Mouse (Mus musculus): Measurements from ENCODE around the gene Cyp26c1. TPM values are rescaled to one million over a fixed set of nuclear protein-coding genes. Genes with fewer than 3 reads are reported as not detected.

The Cyp26c1 gene
- not detected for total RNA-seq (2021)

DNA sequence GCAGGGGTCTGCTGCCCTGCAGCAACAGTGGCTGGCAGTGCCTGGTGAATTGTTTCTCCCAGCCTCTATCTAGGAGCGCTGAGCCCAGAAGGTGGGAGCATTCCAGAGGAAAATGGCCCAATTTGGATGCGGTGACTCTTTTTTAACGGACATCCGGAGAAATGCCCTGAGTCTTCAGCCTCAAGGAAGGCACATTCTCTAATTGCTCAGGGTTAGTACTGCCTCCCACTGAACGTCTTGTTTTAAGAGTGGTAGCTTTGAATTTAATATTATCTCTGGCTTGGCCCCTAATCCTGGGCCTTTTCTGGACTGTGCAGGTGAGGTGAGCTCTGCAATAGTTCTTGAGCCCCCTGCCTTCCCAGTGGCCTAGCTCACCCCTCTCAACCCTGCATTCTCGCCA is at the start of gene Cyp26c1:
Cyp26c1 (plus strand) TSS at position 301 of the 400 bp plus-strand sequence.
- no peak for DNase-seq

DNA sequence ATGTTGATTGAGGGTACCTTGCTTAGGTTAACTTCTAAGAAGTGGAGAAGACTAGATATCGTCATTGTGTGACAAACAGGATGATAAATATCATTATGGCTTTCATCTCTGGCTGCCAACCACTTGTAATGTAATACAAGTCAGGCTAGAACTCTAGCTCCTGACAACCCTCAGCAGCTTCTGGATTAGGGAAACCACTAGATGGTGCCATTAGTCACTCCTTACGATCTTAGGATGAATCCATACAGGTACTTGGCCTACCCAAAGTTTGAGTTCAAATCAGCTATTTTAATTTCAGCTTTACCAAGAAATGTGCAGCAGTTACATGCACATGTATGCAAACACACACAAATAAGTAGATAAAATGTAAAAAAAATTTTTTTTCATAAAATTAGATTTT is 37.4 kb upstream of the Cyp26c1 start:
- no peak for DNase-seq

DNA sequence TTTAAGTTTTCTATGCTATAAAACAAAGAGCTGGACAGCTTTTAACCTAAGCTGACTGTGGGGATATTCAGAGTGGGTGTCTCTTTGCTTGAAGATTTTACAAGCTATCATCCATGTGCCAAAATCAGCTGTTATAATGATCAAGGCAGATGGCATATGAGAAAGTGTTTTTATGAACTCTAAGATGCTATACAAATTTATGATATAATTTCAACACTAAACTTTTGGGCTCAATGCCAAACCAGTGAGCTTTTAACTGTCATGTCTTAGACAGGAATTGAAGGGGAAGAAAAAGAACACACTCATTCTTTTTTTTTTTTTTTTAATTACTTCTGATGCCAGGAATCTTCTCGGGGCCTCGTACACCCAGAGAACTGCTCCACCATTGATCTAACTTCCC is 34.9 kb upstream of the Cyp26c1 start:
- DNase-seq = no peak

DNA sequence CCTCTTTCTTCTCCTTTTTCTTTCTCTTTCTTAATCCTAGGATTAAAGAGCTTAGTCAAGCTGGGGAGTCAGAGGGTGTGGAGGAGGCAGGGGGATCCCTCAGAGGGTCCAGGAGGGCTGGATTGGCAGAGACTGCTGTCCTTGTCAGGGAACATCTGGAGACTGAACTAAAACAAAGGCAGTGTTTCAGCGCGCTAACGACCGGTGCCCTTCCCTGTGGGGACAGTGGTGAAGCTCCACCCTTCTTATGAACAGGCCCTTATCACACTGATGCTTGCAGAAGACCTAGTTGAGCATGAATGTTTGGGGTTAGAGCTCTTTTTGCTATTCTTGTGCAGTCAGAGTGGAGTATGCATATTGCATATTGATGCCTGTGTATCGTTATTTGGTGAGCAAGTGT is 31.4 kb upstream of the Cyp26c1 start:
- DNase-seq = no peak

DNA sequence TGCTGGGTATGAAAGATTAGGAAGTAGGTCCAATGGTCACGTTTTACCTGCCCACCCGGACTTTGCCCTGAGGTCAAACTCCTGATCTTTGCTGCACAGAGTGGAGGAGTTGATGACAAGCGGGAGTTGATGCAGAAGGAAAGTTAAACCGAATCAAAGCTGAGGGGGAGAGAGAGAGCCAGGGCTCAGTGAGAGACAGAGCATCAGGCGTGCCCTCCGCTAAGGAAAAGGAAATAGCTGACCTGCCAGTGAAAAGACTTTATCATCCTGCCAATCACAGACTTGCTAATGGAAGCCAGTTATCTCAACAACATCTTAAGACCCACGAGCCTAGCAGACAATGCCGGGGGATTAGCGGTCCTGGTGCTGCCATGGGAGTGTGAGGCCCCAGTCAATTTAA is 28.9 kb upstream of the Cyp26c1 start:
- no peak for DNase-seq

DNA sequence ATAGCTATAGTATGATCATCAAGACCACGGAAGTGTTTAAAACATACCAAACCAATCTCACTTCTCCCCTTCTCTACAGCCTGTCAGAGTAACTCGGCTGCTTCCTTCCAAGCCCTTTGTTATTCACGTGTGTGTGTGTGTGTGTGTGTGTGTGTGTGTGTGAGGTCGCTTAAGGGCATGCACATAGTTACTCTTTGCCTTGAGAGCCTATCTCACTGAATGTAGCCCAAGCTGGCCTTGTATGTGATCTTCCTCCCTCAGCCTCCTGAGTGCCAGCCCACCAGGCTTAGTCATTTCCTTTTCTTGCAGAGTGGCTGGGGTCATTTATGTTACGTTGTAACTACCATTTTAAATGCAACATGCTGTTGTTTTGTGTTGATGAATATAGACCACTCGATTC is 20.1 kb upstream of the Cyp26c1 start:
- no peak for DNase-seq

DNA sequence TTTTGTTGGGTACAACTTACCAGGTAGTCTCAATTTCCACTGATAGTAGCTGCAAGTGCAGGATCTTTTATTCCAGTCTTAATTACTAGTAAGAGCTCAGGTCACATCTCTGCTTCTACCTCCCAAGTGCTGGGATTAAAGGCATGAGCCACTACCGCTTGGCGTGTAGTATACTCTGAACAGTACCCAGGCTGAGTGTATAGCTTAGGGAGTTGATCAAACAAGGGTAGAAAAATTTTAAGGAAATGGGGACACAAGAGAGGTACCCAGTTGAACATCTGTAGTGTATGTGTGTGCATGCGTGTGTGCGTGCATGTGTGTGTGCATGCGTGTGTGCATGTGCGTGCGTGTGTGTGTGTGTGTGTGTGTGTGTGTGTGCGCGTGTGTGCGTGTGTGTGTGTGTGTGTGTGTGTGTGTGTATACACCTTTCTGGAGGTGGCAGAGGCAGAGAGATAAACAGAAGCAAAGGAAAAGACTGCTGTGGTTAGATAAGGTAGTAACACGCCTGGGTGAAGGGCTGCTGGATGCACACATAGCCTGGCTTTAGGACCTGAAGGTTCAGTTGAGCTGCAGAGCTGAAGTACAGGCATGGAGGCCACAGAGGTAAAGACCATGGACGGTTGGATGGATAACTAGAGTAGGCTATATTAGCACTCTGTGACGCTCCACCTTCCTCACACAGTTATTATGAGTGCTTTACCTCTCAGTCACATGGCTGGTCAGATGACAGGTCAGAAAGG is 17.4 kb upstream of the Cyp26c1 start:
- no peak for DNase-seq

DNA sequence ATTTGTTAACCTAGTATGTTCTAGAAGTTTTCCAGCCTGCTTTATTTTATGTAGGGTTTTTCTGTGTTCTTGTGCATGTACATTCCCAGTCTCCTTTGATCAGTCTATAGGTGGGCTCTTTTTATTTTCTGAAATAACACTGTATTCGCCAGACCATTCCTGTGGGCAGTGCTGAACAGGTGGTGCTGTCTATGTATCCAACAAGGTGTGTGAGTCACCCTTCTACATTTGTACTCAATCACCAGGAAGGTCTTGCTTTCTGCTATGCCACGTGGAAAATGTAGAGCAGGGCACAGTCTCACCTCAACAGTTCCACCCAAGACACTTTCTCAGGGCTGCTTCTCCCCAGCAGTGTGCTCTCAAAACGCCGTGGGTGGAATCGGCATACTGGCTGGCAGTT is 16.7 kb upstream of the Cyp26c1 start:
- DNase-seq = no peak

DNA sequence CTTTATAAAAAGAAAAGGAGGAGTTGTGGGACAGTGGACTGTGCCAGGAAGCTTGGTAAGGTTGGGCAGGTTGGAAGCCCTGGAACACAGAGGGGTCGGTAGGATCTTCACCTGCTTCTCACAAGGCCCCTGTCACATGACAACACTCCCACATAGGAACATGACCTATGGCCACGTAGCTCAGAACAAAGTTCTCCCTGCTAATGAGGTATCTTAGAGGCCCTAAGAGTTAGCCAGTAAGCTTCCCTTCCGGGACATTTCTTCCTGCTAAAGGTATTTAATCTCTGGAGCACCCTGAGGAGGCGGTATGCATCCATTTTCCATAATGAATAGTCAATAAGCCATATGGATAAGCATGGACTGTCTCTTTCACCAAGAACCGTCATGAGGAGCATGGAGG is 15.9 kb upstream of the Cyp26c1 start:
- DNase-seq = no peak

DNA sequence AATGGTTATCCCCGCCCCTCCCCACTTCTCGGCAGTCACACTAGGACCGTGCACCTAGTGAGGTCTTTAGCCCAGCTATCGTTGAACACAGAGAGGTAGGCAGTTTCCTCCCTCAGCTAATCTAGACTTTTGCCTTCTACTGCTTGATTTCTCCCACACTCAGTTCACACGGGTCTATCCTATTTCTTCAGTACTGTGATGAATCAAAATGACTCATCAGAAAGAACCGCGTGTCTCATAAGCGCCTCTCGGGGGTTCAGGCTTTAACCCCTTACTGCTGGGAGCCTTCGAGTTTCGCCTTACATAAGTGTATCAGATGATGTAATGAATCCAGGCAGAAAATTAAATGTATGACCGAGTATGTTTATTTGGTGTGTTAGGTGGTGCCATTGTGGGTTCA is 12.0 kb upstream of the Cyp26c1 start:
- DNase-seq = no peak

DNA sequence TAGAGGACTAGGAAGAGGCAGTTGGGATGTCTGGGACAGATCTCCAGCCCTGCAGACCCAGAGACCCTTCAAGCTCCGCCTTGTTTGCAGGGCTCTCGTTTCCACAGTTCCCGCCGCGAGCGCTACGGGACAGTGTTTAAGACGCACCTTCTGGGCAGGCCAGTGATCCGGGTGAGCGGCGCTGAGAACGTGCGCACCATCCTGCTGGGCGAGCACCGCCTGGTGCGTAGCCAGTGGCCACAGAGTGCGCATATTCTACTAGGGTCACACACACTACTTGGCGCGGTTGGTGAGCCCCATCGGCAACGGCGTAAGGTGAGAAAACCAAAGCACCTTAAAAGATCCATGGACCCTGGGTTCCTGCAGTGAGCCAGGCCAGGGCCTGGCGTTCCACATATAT is 966 bp downstream of the Cyp26c1 start:
- no peak for DNase-seq

DNA sequence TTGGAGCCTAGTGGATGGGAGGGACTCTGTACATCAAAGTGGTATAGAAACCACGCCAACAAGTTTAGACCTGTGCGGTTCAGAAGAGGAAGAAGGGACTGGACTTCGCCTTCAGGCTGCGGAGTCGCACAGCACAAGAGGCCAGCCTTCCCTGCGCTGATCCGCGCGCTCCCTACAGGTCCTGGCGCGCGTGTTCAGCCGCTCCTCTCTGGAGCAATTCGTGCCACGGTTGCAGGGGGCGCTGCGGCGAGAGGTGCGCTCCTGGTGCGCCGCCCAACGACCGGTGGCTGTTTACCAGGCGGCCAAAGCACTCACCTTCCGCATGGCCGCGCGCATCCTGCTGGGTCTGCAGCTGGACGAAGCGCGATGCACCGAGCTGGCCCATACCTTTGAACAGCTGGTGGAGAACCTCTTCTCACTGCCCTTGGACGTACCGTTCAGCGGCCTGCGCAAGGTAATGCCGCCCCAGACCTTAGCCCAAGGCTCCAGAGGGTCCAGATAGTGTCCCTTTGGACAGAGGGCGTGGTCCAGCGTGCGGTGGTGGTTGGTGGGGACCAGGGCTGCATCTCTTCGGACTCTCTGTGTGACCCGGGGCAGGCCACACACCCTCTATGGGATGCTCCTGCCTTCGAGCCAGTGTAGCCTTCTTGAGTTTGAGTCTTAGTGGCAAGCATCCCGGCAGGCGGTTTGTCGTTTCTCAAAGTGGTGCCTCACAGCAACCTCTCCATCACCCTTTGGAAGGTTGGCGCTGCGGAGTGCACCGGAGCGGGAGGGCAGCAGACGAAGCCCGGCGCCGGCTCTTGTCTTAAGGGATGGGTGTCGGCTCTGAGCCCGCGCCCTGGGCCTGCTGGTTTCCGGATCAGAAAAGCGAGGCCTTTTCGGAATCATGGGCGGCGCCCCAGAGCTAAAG is 1.8 kb downstream of the Cyp26c1 start:
- DNase-seq = peak; percentile 39

DNA sequence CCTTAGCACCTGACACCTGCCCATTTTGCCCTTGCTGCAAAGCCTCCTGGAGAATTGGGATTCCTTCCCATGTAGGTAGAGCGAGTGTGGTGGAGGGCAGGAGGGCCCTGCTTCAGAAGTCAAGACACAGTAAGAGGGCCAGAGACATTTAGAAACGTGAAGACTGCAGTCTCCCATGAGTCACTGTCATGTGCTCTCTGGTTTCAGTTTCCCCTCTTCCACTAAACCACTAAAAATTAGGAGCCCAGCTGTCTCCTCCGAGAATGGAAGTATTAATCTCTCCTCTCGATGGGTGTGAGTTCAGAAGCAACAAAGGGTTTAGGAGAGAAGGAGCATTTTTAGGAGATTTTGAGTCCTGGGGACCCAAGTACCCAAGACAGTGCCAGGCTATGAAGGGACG is 4.1 kb downstream of the Cyp26c1 start:
- no peak for DNase-seq

DNA sequence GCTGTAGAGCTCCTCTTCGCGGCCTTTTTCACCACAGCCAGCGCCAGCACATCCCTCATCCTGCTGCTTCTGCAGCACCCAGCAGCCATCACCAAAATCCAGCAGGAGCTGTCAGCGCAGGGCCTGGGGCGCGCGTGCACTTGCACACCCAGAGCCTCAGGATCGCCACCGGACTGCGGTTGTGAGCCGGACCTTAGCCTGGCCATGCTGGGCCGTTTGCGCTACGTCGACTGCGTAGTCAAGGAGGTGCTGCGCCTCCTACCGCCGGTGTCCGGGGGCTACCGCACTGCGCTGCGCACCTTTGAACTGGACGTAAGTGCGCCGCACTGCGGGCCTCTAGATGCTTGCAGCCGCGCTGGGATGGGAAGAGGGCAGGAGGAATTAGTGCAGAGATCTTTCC is 5.3 kb downstream of the Cyp26c1 start:
- peak; percentile 20 for DNase-seq

DNA sequence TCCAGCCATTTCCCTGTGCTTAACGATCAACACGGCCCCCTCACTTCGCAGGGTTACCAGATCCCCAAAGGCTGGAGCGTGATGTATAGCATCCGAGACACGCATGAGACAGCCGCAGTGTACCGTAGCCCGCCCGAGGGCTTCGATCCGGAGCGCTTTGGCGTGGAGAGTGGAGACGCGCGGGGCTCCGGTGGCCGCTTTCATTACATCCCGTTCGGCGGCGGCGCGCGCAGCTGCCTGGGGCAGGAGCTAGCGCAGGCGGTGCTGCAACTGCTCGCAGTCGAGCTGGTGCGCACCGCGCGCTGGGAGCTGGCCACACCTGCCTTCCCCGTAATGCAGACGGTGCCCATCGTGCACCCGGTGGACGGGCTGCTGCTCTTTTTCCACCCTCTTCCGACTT is 7.5 kb downstream of the Cyp26c1 start:
- peak; percentile 41 for DNase-seq

DNA sequence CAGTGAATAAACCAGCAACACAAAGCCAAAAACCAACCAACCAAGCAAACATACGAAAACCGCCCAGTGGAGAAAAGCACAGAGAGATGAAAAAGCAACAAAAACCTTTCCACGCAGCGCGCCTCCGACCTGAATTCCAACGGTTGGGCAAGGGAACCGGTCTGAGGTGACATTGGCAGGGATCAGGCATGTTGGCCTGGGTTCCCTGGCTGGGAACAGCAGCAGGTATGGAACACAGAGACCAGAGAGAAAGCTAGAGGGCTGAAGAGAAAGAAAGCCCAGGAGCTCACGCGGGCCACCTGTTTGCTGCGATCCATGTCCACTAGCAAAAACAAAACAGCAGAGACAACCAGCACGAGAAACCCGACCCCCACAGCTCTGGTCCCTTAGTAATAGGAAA is 9.8 kb downstream of the Cyp26c1 start:
- no peak for DNase-seq

DNA sequence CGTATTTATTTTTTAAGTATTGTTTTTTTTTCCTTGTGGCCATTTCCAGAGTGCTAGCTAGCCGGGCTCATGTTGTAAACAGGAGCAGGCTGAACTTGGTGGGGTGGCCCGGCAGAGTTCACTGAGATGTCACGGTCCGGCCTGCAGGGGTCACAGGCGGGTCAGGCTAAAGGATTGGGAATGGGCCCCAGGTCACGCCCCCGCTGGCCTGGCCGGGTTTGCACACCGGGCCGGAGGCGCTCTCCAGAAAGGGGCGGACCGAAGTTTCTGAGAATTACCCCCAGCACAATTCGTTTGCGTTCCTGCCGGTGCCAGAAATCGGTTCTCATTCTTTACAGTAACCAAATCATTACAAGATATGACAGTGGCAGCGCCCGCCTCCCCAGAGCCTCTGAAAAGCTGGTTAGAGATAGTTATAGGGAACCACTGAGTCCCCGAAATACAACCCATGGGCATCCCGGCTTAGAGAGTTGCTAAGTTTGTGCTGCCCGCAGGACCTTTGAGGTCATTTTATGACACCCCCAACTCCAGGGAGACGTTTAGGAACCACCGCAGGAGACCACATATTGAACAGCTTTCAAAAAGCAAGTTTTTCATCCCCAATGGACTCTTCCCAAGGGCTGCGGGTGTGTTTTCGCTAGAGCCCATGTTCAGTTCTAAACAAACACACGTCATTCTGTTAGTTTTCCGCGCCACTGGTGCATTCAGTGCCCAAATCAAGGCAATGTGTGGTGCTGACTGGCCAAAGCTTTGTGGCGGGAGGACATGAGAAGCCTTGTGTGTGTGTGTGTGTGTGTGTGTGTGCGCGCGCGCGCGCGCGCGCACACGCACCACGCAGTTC is 10.6 kb downstream of the Cyp26c1 start:
- no peak for DNase-seq

DNA sequence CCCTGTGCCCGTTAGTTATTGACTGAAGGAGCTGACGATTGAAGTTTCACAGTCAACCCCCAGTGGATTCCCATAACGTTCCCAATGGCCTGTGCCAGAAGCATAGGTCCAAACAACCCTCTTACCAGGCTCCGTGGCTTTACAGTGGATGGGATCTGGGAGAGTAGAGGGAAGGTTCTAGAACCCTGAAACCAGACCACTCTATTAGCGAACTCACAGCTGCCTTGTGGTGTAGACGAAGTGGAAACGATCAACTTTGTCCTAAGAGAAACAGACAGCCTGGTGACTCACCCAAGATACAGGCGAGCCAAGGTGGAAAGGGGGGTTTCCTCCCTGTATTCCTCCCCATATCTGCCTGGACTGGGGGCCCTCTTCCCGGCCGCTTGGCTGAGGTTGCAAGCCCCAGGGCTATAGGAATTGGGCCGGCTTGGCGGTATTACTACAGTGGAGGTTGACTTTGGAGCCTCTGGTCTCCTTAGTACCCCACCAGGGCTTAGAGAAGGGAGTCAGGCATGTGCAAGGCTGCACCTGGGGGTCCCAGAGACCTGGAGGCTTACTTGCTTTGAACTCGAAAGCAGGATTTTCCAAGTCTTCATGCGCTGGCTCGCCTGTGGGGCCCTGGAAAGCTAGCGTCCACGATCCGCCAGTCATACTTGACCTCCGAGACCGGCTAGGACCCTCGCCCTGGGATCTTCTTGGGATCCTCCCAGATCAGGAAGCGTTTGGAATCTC is 11.4 kb downstream of the Cyp26c1 start:
- DNase-seq = no peak

DNA sequence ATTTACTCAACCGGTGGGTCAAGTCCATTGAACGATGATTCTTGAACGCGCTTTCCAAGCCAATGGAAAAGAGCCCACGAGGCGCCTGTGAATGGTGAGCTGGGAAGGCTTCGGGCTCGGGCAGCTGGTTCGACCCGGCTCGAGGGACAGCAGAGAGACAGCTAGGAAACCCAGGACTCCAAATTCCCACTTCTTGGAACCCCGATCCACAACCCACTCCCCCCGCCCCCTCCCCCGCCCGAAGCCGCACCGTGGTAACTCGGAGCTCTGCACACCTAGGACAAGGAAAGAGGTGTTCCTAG is 11.9 kb downstream of the Cyp26c1 start:
- DNase-seq = no peak

DNA sequence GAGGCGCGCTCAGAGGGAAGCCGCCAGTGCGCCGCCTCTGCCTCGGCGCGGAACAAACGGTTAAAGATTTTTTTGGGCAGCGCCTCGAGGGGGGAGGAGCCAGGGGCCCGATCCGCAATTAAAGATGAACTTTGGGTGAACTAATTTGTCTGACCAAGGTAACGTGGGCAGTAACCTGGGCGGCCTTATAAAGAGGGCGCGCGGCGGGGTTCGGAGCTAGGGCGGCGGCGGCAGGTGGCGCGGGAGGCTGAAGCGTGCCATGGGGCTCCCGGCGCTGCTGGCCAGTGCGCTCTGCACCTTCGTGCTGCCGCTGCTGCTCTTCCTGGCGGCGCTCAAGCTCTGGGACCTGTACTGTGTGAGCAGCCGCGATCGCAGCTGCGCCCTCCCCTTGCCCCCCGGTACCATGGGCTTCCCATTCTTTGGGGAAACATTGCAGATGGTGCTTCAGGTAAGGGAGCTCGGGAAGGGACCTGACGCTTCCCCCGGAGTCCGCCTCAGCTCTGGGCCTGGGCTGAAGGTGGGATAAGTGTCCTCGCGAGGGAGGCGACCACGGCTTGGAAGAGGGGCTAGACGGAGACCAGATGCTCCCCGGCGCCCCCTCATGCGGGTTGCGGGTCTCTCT is 12.4 kb downstream of the Cyp26c1 start, which contains the start of gene Cyp26a1:
Cyp26a1 (plus strand) TSS at position 148 of the 622 bp plus-strand sequence.
- DNase-seq = no peak

DNA sequence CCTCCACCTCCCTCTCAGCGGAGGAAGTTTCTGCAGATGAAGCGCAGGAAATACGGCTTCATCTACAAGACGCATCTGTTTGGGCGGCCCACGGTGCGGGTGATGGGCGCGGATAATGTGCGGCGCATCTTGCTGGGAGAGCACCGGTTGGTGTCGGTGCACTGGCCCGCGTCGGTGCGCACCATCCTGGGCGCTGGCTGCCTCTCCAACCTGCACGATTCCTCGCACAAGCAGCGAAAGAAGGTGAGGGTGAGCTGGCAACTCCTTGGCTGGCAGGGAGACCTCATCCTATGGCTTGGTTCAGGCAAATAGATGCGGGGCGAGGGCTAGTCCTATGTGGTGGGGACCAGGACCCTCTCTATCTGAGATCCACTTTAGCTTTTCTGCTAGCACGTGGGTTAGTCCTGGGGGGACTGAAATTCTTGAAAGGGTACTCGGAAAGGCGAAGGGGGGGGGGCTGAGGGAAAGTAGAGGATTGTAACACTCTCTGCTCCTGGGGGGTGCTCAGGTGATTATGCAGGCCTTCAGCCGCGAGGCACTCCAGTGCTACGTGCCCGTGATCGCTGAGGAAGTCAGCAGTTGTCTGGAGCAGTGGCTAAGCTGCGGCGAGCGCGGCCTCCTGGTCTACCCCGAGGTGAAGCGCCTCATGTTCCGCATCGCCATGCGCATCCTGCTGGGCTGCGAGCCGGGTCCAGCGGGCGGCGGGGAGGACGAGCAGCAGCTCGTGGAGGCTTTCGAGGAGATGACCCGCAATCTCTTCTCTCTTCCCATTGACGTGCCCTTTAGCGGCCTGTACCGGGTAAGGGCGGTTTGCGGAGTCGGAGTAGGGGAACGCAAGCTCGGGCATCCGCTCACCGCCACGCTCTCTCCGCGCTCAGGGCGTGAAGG is 13.1 kb downstream of the Cyp26c1 start:
- no peak for DNase-seq
